Mouse (Mus musculus) mammary gland, adult 2 months (tissue): Measurements from ENCODE around the gene Ak4. TPM values are rescaled to one million over a fixed set of nuclear protein-coding genes. Genes with fewer than 3 reads are reported as not detected.

Experiments
- polyA plus RNA-seq: library from polyadenylated mRNA; depleted of rRNA; stranded (reverse); fragments of >200 nt; gene quantifications from 2 replicates; pipeline ENCODE4 v1.2.3, GENCODE M21; 2012; ENCODE audit warnings: low replicate concordance; rRNA removed

The Ak4 gene
- 1.1 and 1.8 TPM in 2 replicates for polyA plus RNA-seq

GRCm38 (mm10) chr4:101419151-101419910 is at the start of gene Ak4:
Gene Ak4, plus strand, starts transcription at chr4:101419277.

GRCm38 (mm10) chr4:101496534-101497237 is 77.6 kb downstream of the Ak4 start, which contains the start of gene Dnajc6:
Gene Dnajc6, plus strand, starts transcription at chr4:101496648.

Other genes with a start within 250 kb of the Ak4 start
- 57.4 and 78.0 TPM in 2 replicates for gene Jak1, start 154.0 kb upstream of the Ak4 start, polyA plus RNA-seq
- 1.0 and 1.6 TPM in 2 replicates for gene Dnajc6, start 77.4 kb downstream of the Ak4 start, polyA plus RNA-seq
- gene Leprot, start 228.4 kb downstream of the Ak4 start, polyA plus RNA-seq: 39.4 and 67.6 TPM in 2 replicates